Mouse (Mus musculus) ES-E14 (cell line): ENCODE data around the gene Adamtsl3. TPM values are rescaled to one million over a fixed set of nuclear protein-coding genes. Genes with fewer than 3 reads are reported as not detected.

Experiments
- DNase-seq: peaks from one replicate; pipeline ENCODE4 v3.0.0-alpha.2; 2013; ENCODE audit warnings: low read depth, low spot score
- H3K27ac ChIP-seq: 2 replicates; pipeline ENCODE4 v1.5.1; 2012; ENCODE audit warnings: low read depth, mild to moderate bottlenecking, low read length, moderate library complexity, mixed read lengths; ENCODE audit not compliant: poor library complexity, insufficient read depth, severe bottlenecking
- H3K36me3 ChIP-seq: 2 replicates; pipeline ENCODE4 v1.6.1; 2012; ENCODE audit warnings: mild to moderate bottlenecking, low read length, moderate library complexity, mixed read lengths; ENCODE audit not compliant: control insufficient read depth, poor library complexity, insufficient read depth, severe bottlenecking
- H3K4me1 ChIP-seq, 2 experiments: fragments of 150-350 bp in 1 of 2; sonication (generic) in 1 of 2; 2 replicates each; pipeline ENCODE4 v1.6.1; 2012; ENCODE audit warnings: low read length in 2 of 2, mild to moderate bottlenecking in 1 of 2, mixed read lengths in 1 of 2; ENCODE audit not compliant: control insufficient read depth in 2 of 2, insufficient read depth in 2 of 2, poor library complexity in 1 of 2
- H3K4me3 ChIP-seq, 2 experiments: fragments of 150-350 bp in 1 of 2; sonication (generic) in 1 of 2; 2 replicates each; pipeline ENCODE4 v1.5.1; 2012; ENCODE audit warnings: low read length in 2 of 2, low read depth in 1 of 2, mild to moderate bottlenecking in 1 of 2, mixed read lengths in 1 of 2; ENCODE audit not compliant: insufficient read depth in 1 of 2, poor library complexity in 1 of 2, severe bottlenecking in 1 of 2
- H3K9ac ChIP-seq: 2 replicates; pipeline ENCODE4 v1.6.1; 2012; ENCODE audit warnings: low read depth, mild to moderate bottlenecking, low read length, mixed read lengths; ENCODE audit not compliant: poor library complexity, insufficient read depth, severe bottlenecking
- H3K9me3 ChIP-seq: fragments of 150-350 bp; sonication (generic); 2 replicates; pipeline ENCODE4 v1.6.1; 2012; ENCODE audit warnings: low read depth, mild to moderate bottlenecking, low read length; ENCODE audit not compliant: control insufficient read depth, insufficient read depth
- CHD2 ChIP-seq: IDR thresholded peaks from 2 replicates; pipeline ENCODE4 v1.6.1; 2014; ENCODE audit warnings: mild to moderate bottlenecking, low read depth, low read length, inconsistent platforms
- HCFC1 ChIP-seq: IDR thresholded peaks from 2 replicates; pipeline ENCODE4 v1.6.1; 2012; ENCODE audit warnings: low read length, inconsistent platforms, borderline replicate concordance; ENCODE audit not compliant: insufficient read depth
- MAFK ChIP-seq: IDR thresholded peaks from 2 replicates; pipeline ENCODE4 v1.6.1; 2014; ENCODE audit warnings: mild to moderate bottlenecking, low read depth, low read length, inconsistent platforms; ENCODE audit not compliant: insufficient read depth
- ZC3H11A ChIP-seq: IDR thresholded peaks from 2 replicates; pipeline ENCODE4 v1.6.1; 2012; ENCODE audit warnings: low read depth, mild to moderate bottlenecking, inconsistent platforms, low read length, borderline replicate concordance
- ZNF384 ChIP-seq: IDR thresholded peaks from 2 replicates; pipeline ENCODE4 v1.6.1; 2012; ENCODE audit warnings: low read depth, low read length, inconsistent platforms
- in situ Hi-C, 2 experiments: fragments of 600-800 bp; cut with MboI; formaldehyde crosslinking; loops; one replicate each; pipeline ENCODE4 v1.15.1; 2025; ENCODE audit warnings: low sequenced_read_pairs in 2 of 2, inconsistent platforms in 1 of 2; ENCODE audit not compliant: unreplicated experiment in 2 of 2
- total RNA-seq: library from RNA; depleted of rRNA; stranded (reverse); fragments of 300-350 nt; gene quantifications from 2 replicates; pipeline ENCODE4 v1.2.3, GENCODE M21; 2012

Gene Adamtsl3
- total RNA-seq, 1 experiment: 0.71 TPM

DNA sequence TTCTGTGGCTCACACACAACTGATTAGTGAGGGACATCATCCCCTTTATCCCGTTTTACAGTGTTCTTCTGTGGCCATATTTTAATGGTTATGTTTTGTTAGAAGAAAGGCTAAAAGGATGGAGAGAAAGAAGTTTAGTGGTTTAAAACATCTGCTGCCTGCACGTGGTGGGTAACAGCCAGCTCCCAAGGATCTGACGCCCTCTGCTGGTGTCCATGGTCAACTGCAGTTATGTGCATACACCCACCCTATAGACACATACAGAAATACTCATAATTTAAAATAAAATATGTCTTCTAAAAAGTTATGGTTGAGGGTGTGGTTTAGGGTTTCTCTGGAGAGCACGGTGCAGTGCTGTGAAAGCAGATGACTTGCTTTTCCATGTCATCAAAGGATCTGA lies 3.0 kb downstream of the Adamtsl3 start:
- H3K4me1 ChIP-seq: no peaks in the 10 kb centered on the region
- DNase-seq: no peak
- H3K27ac ChIP-seq: no peak overlapping the region
- no peak overlapping the region for H3K4me3 ChIP-seq
- H3K9ac ChIP-seq: no peak overlapping the region
- no peaks in the 10 kb centered on the region for H3K9me3 ChIP-seq
- TF ChIP-seq CHD2: no peak
- TF ChIP-seq ZNF384: no peak
- no peak for TF ChIP-seq MAFK
- TF ChIP-seq HCFC1: no peak
- 0 out of 2 replicates have a peak, but pooled peaks have one; percentile 26 for TF ChIP-seq ZC3H11A
- no peaks in the 10 kb centered on the region for H3K36me3 ChIP-seq
- in situ Hi-C loops: no loop called here

DNA sequence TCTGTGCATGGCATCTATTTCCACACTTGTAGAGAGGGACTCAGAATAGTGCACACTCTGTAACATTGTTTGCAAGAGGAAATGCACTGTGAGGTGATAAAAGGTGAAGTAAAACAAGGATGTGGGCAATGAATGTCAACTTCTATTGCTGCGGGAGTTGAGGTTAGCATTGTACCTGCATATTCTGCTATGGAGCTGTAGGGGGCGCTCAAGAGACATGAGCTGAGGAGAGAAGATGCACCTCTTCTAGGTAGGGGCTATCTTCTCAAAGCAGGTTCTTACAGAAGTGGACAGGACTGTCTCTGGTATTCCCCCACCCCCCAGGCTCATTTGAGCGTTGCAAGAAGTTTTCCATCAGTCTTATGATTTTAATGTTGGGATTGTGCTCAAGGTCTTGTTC lies 3.7 kb downstream of the Adamtsl3 start:
- H3K9me3 ChIP-seq: no peaks in the 10 kb centered on the region
- TF ChIP-seq ZNF384 (no peak), CHD2 (no peak), HCFC1 (no peak), MAFK (no peak), ZC3H11A (0 out of 2 replicates have a peak, but pooled peaks have one; percentile 16)
- no peaks in the 10 kb centered on the region for H3K4me1 ChIP-seq
- peak; percentile 35 for DNase-seq
- H3K27ac ChIP-seq: no peak overlapping the region
- H3K9ac ChIP-seq: no peak overlapping the region
- H3K4me3 ChIP-seq: no peak overlapping the region
- H3K36me3 ChIP-seq: no peaks in the 10 kb centered on the region
- in situ Hi-C loops: no loop called here

DNA sequence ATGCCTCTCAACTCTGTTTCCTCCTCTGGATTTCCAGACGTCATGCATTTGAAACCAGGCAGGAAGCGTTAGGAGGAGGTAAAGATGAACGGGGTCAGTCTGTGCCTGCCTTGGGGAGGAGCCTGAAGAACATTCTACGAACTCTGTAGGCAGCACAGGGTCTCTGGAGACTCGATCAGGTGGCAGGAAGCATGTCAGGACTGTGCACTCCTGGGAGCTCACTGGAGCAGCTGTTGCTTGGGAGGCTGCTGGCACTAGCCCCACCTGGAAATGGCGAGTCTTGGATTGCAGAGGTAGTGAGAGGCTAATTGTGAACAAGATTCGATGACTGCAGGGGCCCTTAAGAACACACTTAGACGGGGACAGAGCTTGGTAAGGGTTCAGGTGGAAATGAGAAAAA lies 6.0 kb downstream of the Adamtsl3 start:
- no peak overlapping the region for H3K4me3 ChIP-seq
- H3K9me3 ChIP-seq: no peaks in the 10 kb centered on the region
- no peak overlapping the region for H3K9ac ChIP-seq
- in situ Hi-C loops: no loop called here
- H3K36me3 ChIP-seq: no peaks in the 10 kb centered on the region
- TF ChIP-seq ZNF384 (no peak), HCFC1 (no peak), CHD2 (no peak), ZC3H11A (no peak), MAFK (no peak)
- H3K4me1 ChIP-seq: no peaks in the 10 kb centered on the region
- no peak for DNase-seq
- no peak overlapping the region for H3K27ac ChIP-seq

DNA sequence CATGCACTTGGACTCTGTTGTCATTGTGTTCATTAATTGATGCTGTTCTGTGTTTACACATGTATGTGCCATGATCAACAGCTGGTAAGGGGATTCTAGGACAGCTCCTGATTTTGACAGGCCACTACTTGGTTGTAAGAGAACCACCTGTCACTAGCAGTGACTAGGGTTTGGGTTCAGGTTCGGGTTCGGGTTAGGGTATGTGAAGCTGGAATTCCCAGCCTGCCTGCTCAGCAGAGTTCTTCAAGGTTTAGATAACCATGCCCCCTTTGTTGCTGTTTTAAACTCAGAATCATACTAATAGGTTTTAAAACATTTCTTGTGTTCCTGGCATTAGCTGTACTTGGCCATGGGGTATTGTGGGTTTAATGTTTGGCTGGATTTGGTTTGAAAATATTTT lies 11.2 kb downstream of the Adamtsl3 start:
- TF ChIP-seq ZNF384: no peak
- TF ChIP-seq CHD2: no peak
- no peak for TF ChIP-seq ZC3H11A
- no peak for TF ChIP-seq HCFC1
- TF ChIP-seq MAFK: no peak
- no peak for DNase-seq
- Histone ChIP-seq H3K27ac (no peak overlapping the region), H3K9me3 (no peaks in the 10 kb centered on the region), H3K4me3 (no peak overlapping the region), H3K4me1 (no peaks in the 10 kb centered on the region), H3K9ac (no peak overlapping the region), H3K36me3 (no peaks in the 10 kb centered on the region)
- in situ Hi-C loops: no loop called here

DNA sequence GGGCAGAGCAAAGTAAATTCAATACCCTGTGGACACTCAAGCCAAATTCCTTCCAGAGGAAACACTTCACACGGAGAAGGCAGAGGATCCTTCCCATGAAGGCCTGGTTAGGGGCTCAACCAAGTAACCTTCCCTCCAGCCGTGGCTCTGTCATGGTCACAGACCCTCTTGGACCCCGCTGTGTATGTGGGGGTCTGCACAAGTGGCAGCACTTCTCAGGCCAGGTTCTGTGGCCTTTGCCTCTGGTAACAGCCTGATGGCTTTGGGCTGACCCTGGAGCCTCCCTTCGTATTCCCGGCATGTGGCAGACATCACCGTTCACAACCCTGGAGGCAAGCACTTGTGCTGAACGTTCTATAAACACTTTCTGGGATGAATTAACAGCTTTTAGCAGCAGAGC lies 14.3 kb downstream of the Adamtsl3 start:
- no peak overlapping the region for H3K4me3 ChIP-seq
- in situ Hi-C loops: no loop called here
- H3K9ac ChIP-seq: no peak overlapping the region
- TF ChIP-seq HCFC1 (no peak), ZC3H11A (no peak), MAFK (no peak)
- no peaks in the 10 kb centered on the region for H3K9me3 ChIP-seq
- no peaks in the 10 kb centered on the region for H3K36me3 ChIP-seq
- H3K4me1 ChIP-seq: no peaks in the 10 kb centered on the region
- no peak overlapping the region for H3K27ac ChIP-seq
- no peak for DNase-seq
